Mouse (Mus musculus) kidney, adult 2 months (tissue): ENCODE results near the gene Cops6.

ENCODE experiments used
- CTCF ChIP-seq: fragments of 200-500 bp; conservative IDR thresholded peaks from 2 replicates; pipeline ENCODE4 v1.5.1; 2011; ENCODE audit warnings: low read depth, mild to moderate bottlenecking, control low read depth, low read length, moderate library complexity, mixed read lengths; ENCODE audit not compliant: insufficient read depth, insufficient read length
- POLR2A ChIP-seq: fragments of 200-500 bp; IDR thresholded peaks from one replicate; pipeline ENCODE4 v1.6.1; 2011; ENCODE audit warnings: low read depth, low read length, control low read depth

DNA sequence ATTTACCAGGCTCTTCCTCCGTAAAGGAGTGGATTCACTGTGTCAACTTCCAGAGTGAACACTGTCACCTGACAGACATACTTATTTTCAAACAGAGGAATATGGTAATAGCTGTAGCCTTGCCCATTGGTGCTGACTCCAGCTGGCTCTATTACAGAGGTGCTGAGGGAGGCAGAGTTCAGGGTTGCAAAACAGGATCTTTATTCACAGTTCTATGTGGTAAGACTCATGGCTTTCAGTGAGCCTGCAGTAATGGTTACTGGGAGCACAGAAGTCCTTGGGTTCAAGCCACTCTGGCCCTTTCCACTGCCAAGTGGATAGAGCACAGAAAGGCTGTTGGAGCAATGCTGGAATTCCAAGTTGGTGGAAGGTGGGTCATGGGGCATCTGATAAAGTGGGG lies 46.4 kb downstream of the Cops6 start:
- TF ChIP-seq POLR2A (no peak), CTCF (no peak)
